Comparison of ENCODE assay signal across 8 mouse cellular contexts in genomic region chr13:91165200-91165599, GRCm38 (mm10). TPM values are rescaled to one million over a fixed set of nuclear protein-coding genes. Genes with fewer than 3 reads are reported as not detected.
A peak's percentile ranks its signal among the peaks of the same experiment; 100 is the strongest.
DNase-seq lines count a peak whose midpoint lies in the region; ATAC-seq and TF ChIP-seq lines count a peak whose summit lies in the region.
"Had no signal": no experiment of that assay in that cellular context is flagged by ENCODE, and none has a peak within 500 bp of the region (broad histone marks: within the 10 kb centered on the region; RNA-seq: fewer than 3 reads in every experiment).

No protein-coding gene starts in this region.

- no peak overlapping the region for H3K4me2 ChIP-seq in embryonic facial prominence, embryonic 14.5 days (ENCODE audit: low read depth, low read length)
- no peak overlapping the region for H3K4me2 ChIP-seq in hindbrain, postnatal 0 days (ENCODE audit: low read depth, low read length)

- WGBS in embryonic facial prominence, embryonic 14.5 days, result 61% methylated on average over 6 of the region's 6 CpGs
- 62% methylated on average over 6 of the region's 6 CpGs for WGBS in hindbrain, postnatal 0 days

- peak overlapping the region; percentile 54 for H3K27ac ChIP-seq in embryonic facial prominence, embryonic 14.5 days (replicated peaks; ENCODE audit: low read depth, low read length)
- peak overlapping the region; percentile 76 for H3K27ac ChIP-seq in left cerebral cortex, adult 2 months
- no peak overlapping the region for H3K27ac ChIP-seq in hindbrain, postnatal 0 days

- DNase-seq in ovary, adult 18-20 months (ENCODE audit: low spot score), result peak; percentile 57
- DNase-seq in ovary, postnatal 10 days (ENCODE audit: low spot score), result no peak
- DNase-seq in embryonic facial prominence, embryonic 14.5 days (ENCODE audit: low spot score), result peak; percentile 82
- DNase-seq in left cerebral cortex, adult 2 months (ENCODE audit: extremely low spot score in 1 of 2, low spot score in 2 of 2), result peak in 1 of 2 experiments; percentile 33
- peak; percentile 40 for DNase-seq in urinary bladder, postnatal 25 days (ENCODE audit: low spot score)
- DNase-seq in embryo, embryonic 10 days (ENCODE audit: low spot score), result no peak
- no peak for DNase-seq in hindbrain, postnatal 0 days (ENCODE audit: low spot score)
- DNase-seq: kidney, adult 11 months had no signal

- H3K9me3 ChIP-seq in embryonic facial prominence, embryonic 14.5 days (ENCODE audit: control insufficient read depth, low read length), result no peaks in the 10 kb centered on the region
- H3K9me3 ChIP-seq in hindbrain, postnatal 0 days (ENCODE audit: low read length), result no peaks in the 10 kb centered on the region

- no peak overlapping the region for H3K4me3 ChIP-seq in embryonic facial prominence, embryonic 14.5 days (ENCODE audit: low read depth, low read length)
- no peak overlapping the region for H3K4me3 ChIP-seq in left cerebral cortex, adult 2 months
- no peak overlapping the region for H3K4me3 ChIP-seq in hindbrain, postnatal 0 days (ENCODE audit: low read length)

- H3K4me1 ChIP-seq in embryonic facial prominence, embryonic 14.5 days (ENCODE audit: control insufficient read depth, insufficient read depth, low read length), result peaks cover 13% of the 10 kb centered on the region; the same call in 1 of the 2 replicates
- 0 out of 2 replicates have a peak, but pooled peaks cover 5% of the 10 kb centered on the region for H3K4me1 ChIP-seq in hindbrain, postnatal 0 days (ENCODE audit: insufficient read depth, low read length)

- no peak overlapping the region for H3K9ac ChIP-seq in embryonic facial prominence, embryonic 14.5 days (ENCODE audit: low read depth, low read length)
- H3K9ac ChIP-seq in hindbrain, postnatal 0 days (replicated peaks; ENCODE audit: low read length), result no peak overlapping the region

- no peaks in the 10 kb centered on the region for H3K36me3 ChIP-seq in embryonic facial prominence, embryonic 14.5 days (ENCODE audit: control insufficient read depth, insufficient read depth, low read length)
- no peaks in the 10 kb centered on the region for H3K36me3 ChIP-seq in hindbrain, postnatal 0 days (ENCODE audit: insufficient read depth, low read length)

- ATAC-seq in embryonic facial prominence, embryonic 14.5 days (ENCODE audit: low read depth), result peak; percentile 81
- no peak; the same call in 1 of the 2 replicates for ATAC-seq in hindbrain, postnatal 0 days

- no peak for TF ChIP-seq CTCF in left cerebral cortex, adult 2 months (IDR thresholded peaks at IDR 0.05)
- no peak for TF ChIP-seq CTCF in hindbrain, postnatal 0 days (IDR thresholded peaks at IDR 0.05; ENCODE audit: low read depth)

- intact Hi-C loops in left cerebral cortex, adult 2 months (cut with DNase I), result no loop called here

- no peaks in the 10 kb centered on the region for H3K27me3 ChIP-seq in embryonic facial prominence, embryonic 14.5 days (replicated peaks; ENCODE audit: control insufficient read depth, insufficient read depth, low read length)
- H3K27me3 ChIP-seq in hindbrain, postnatal 0 days (ENCODE audit: insufficient read depth, low read length), result no peaks in the 10 kb centered on the region

RNA-seq across cellular contexts. Expression of gene Atg10, which starts 58.6 kb away (rescaled TPM):
- 14.5 and 17.9 TPM in 2 replicates for polyA plus RNA-seq in embryonic facial prominence, embryonic 14.5 days (2014; fragmentation: Nextera tagmentation; extraction: Ambion mirVana)
- total RNA-seq in left cerebral cortex, adult 2 months (2021), result 10 to 100 TPM; 13.9 to 14.5 TPM
- total RNA-seq in hindbrain, postnatal 0 days (2014; rRNA removed), result 3.0 and 5.2 TPM in 2 replicates
- polyA plus RNA-seq in hindbrain, postnatal 0 days (2015; fragmentation: Nextera tagmentation; extraction: Ambion mirVana), result 13.9 and 16.2 TPM in 2 replicates

Comparison
In these comparisons a context has a peak if more than half of its experiments do, and no peak if none do; other contexts are left out.
1. DNase-seq: peak in ovary, adult 18-20 months (single experiment), embryonic facial prominence, embryonic 14.5 days (single experiment) and urinary bladder, postnatal 25 days (single experiment); none in ovary, postnatal 10 days (single experiment), embryo, embryonic 10 days (single experiment) and hindbrain, postnatal 0 days (single experiment).